Mouse (Mus musculus) limb, embryonic 12.5 days (tissue): ENCODE measurements around the gene Enpp6. TPM values are rescaled to one million over a fixed set of nuclear protein-coding genes. Genes with fewer than 3 reads are reported as not detected.

Experiments used
- ATAC-seq: fragments of 200-750 bp; cut with Nextera tagmentation; 2 replicates; pipeline ENCODE4 v1.8.0; 2017; ENCODE audit warnings: low read depth, moderate TSS enrichment; ENCODE audit not compliant: insufficient number of reproducible peaks, insufficient read depth, low FRiP score, low TSS enrichment
- H3K27ac ChIP-seq: fragments of 300-500 bp; sonication (generic); 2 replicates; pipeline ENCODE4 v1.5.1; 2016; ENCODE audit warnings: mild to moderate bottlenecking, moderate library complexity
- H3K27me3 ChIP-seq: fragments of 300-500 bp; sonication (generic); 2 replicates; pipeline ENCODE4 v1.6.1; 2016; ENCODE audit warnings: mild to moderate bottlenecking, moderate library complexity
- H3K36me3 ChIP-seq: fragments of 300-500 bp; sonication (generic); 2 replicates; pipeline ENCODE4 v1.6.1; 2016; ENCODE audit warnings: mild to moderate bottlenecking, moderate library complexity
- H3K4me1 ChIP-seq: fragments of 300-500 bp; sonication (generic); replicated peaks from 2 replicates; pipeline ENCODE4 v1.6.1; 2016
- H3K4me2 ChIP-seq: fragments of 300-500 bp; sonication (generic); 2 replicates; pipeline ENCODE4 v1.6.1; 2016; ENCODE audit warnings: mild to moderate bottlenecking, moderate library complexity
- H3K4me3 ChIP-seq: fragments of 300-500 bp; sonication (generic); replicated peaks from 2 replicates; pipeline ENCODE4 v1.5.1; 2016; ENCODE audit warnings: mild to moderate bottlenecking
- H3K9ac ChIP-seq: fragments of 300-500 bp; sonication (generic); replicated peaks from 2 replicates; pipeline ENCODE4 v1.6.1; 2016; ENCODE audit warnings: mild to moderate bottlenecking, moderate library complexity
- H3K9me3 ChIP-seq: fragments of 300-500 bp; sonication (generic); 2 replicates; pipeline ENCODE4 v1.6.1; 2016; ENCODE audit warnings: mild to moderate bottlenecking, moderate library complexity
- WGBS: fragments of 180-500 bp; shearing (Covaris S2); methylation state at CpG from one replicate; pipeline ENCODE4 v1.1.7; 2016; 5-methylcytosine and 5-hydroxymethylcytosine counted together
- polyA plus RNA-seq: library from polyadenylated mRNA; unstranded; fragments of >200 nt; fragmentation: Nextera tagmentation; extraction: Ambion mirVana; gene quantifications from 2 replicates; pipeline ENCODE4 v1.2.1, GENCODE M21; 2016

The Enpp6 gene
- polyA plus RNA-seq: 0.87 and 1.0 TPM in 2 replicates

DNA sequence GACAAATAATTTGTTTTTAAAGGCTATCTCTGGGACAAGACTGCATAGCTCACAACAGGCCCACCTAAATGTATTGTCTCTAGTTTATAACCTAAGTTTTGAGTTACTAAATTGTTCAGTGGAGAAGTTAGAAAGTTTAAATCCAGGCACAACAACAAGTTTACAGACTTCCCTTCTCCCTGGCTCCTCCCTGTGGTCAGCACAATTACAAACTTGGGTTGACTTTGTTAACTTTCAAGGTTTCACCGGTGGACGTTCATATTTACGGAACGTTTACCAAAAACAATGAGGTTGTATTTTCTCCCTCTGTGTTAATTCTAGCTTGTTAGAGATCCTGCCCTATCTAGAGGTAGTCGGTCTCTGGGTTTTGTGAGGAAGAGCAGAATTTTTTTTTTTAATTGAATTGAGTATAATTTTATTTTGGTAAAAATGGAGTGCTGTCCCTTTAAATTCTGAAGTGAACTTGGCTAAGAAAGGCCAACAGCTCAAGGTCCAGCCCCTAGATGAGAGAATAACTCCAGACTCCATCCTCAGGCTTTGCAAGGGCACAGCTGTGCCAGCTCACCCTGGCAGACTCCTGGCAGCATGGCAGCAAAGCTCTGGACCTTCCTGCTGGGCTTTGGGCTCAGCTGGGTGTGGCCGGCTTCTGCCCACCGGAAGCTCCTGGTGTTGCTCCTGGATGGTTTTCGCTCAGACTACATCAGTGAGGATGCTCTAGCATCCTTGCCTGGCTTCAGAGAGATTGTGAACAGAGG lies at the start of gene Enpp6:
Gene Enpp6, plus strand, starts transcription at position 502 of the 755 bp plus-strand sequence.
- WGBS: 88% methylated on average over 8 of the region's 8 CpGs
- Histone ChIP-seq H3K9me3 (no peaks in the 10 kb centered on the region), H3K36me3 (no peaks in the 10 kb centered on the region), H3K4me1 (peaks cover 16% of the 10 kb centered on the region), H3K27ac (no peak within 1 kb of the TSS), H3K9ac (no peak within 1 kb of the TSS), H3K27me3 (no peaks in the 10 kb centered on the region), H3K4me2 (no peak within 1 kb of the TSS), H3K4me3 (no peak within 1 kb of the TSS)
- no peak for ATAC-seq

DNA sequence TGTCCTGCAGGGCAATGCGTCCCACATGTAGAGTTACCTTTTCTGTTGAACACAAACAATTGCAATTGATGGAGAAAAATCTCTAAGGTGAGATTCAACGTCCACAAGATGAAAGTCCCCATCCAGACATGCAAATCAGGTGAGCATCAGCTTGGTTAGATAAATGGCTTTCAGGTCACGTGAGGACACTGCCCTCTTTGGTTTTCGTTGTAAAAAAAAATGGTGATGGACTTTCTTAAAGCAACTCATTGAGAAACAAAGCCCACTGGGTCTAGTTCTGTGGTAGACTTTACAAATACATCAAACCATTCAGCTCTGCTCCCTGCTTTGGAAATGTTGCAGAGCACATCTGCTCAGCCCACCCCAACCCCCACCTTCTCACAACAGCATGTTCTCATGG lies 48.5 kb upstream of the Enpp6 start:
- Histone ChIP-seq H3K36me3 (no peaks in the 10 kb centered on the region), H3K27me3 (no peaks in the 10 kb centered on the region), H3K9me3 (no peaks in the 10 kb centered on the region)

DNA sequence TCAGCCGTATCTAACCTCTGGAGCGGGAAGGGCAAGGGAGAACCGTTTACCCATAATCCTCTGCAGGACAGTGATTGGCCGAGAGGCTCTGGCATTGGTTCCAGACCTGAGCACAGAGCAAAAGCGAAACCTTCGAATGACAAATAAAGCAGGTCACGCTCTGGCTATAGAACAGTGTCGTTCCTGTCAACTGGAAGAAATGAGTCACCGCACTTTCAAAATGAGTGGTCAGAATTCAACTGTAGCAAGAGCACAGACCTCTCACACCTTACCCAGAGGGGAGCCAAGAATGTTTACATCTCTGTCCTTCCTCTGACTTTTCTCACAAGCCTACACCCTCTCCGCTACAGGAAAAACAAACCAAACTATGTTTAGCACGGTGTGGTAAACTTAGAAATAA lies 45.4 kb upstream of the Enpp6 start:
- peaks cover 4% of the 10 kb centered on the region; the same call in 1 of the 2 replicates for H3K4me1 ChIP-seq
- no peak overlapping the region for H3K9ac ChIP-seq
- H3K9me3 ChIP-seq: no peaks in the 10 kb centered on the region
- no peak overlapping the region for H3K4me2 ChIP-seq
- ATAC-seq: no peak
- H3K36me3 ChIP-seq: no peaks in the 10 kb centered on the region
- no peak overlapping the region for H3K27ac ChIP-seq
- 87% methylated on average over 11 of the region's 11 CpGs for WGBS
- H3K27me3 ChIP-seq: no peaks in the 10 kb centered on the region
- H3K4me3 ChIP-seq: no peak overlapping the region

More for the DNA sequence above, 48.5 kb upstream of the Enpp6 start:
- Histone ChIP-seq H3K4me3 (no peak overlapping the region), H3K4me1 (peaks cover 18% of the 10 kb centered on the region), H3K27ac (no peak overlapping the region), H3K4me2 (no peak overlapping the region), H3K9ac (no peak overlapping the region)
- ATAC-seq: no peak
- 82% methylated on average over 4 of the region's 4 CpGs for WGBS

DNA sequence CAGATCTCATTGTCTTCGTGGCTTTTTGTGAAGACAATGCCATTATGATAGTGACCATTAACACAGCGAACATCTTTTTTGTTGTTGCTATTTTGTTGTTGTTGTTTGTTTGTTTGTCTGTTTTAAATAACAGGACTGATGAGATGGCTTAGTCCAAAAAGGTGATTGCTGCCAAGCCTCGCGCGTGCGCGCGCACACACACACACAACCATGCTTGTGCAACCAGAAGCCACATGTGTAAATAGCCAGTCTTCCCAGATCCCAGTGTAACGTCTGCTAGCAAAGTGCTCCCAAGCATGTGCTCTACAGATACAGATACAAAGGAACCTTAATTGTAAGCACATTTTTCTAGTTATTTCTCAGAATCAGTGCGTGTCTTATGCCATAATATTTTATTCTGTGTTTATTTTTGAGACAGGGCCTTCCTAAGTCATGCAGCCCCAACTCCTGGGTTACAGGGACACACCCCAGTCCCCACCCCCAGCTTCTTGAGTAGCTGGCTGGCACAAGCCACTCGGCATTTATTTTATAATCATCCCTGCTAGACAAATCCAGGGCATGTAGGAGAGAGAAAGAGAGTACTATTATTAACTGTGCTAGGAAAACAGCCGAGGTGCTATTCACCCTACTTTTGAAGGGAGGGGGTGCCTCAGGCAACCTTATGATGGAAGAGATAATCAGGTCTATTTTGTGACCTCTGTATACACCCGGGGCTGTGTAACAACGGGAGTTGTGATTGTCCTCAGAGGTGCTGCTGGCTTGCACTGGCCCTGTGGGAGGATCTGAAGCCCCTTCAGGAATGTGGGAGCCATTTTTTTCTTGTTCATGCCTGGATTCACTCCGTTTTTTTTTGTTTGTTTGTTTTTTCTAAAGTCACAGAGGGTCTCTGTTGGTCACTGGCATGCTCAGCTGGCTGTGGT lies 44.7 kb upstream of the Enpp6 start:
- H3K36me3 ChIP-seq: no peaks in the 10 kb centered on the region
- H3K4me2 ChIP-seq: no peak overlapping the region
- no peaks in the 10 kb centered on the region for H3K9me3 ChIP-seq
- no peak overlapping the region for H3K9ac ChIP-seq
- WGBS: 73% methylated on average over 15 of the region's 15 CpGs
- H3K4me1 ChIP-seq: peaks cover 4% of the 10 kb centered on the region; the same call in 1 of the 2 replicates
- no peak overlapping the region for H3K27ac ChIP-seq
- H3K27me3 ChIP-seq: no peaks in the 10 kb centered on the region
- H3K4me3 ChIP-seq: no peak overlapping the region
- no peak for ATAC-seq

DNA sequence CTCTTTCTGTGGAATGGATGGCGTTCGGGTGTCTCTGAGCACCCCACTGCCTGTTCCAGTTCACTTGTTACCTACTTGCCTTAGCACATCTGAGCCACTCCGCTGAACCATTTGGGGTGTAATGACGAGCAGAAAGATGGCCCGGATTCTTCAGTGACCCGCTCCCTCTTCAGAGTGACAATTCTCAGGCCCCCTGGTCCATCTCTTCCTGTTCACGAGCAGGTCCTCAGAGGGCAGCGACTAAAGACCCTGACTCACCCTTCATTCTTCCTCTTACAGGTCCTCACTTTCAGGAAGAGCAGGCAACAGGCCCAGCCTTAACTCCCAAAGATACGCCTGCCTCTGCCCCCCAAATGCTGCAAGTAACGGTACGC lies 44.0 kb upstream of the Enpp6 start:
- Histone ChIP-seq H3K27ac (no peak overlapping the region), H3K36me3 (no peaks in the 10 kb centered on the region), H3K4me1 (peaks cover 4% of the 10 kb centered on the region; the same call in 1 of the 2 replicates), H3K4me3 (no peak overlapping the region), H3K9me3 (no peaks in the 10 kb centered on the region), H3K9ac (no peak overlapping the region), H3K4me2 (no peak overlapping the region), H3K27me3 (no peaks in the 10 kb centered on the region)
- WGBS: 88% methylated on average over 11 of the region's 11 CpGs
- no peak for ATAC-seq

DNA sequence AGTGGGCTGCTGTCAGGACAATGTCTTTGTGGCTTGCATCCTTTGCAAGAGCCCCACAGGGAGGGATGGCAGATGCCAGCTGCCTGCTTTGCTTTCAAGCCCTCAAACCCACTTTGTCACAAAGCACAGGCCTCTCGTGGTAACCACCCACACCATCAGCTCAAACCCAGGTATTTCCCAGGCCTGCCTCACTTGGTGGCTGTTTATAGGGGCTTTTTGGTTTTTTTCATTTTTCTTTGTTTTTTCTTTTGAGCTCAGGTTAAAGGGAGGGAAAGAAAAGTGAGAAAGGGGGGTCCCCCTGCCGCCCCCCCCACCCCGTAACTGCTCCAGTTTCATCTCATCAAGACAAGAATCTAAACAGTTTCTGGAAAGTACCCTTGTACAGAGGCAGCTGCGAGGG lies 43.4 kb upstream of the Enpp6 start:
- ATAC-seq: no peak
- Histone ChIP-seq H3K27ac (no peak overlapping the region), H3K4me2 (no peak overlapping the region), H3K27me3 (no peaks in the 10 kb centered on the region), H3K4me3 (no peak overlapping the region), H3K9me3 (no peaks in the 10 kb centered on the region), H3K36me3 (no peaks in the 10 kb centered on the region), H3K4me1 (peaks cover 4% of the 10 kb centered on the region; the same call in 1 of the 2 replicates), H3K9ac (no peak overlapping the region)
- 79% methylated on average over 4 of the region's 4 CpGs for WGBS

DNA sequence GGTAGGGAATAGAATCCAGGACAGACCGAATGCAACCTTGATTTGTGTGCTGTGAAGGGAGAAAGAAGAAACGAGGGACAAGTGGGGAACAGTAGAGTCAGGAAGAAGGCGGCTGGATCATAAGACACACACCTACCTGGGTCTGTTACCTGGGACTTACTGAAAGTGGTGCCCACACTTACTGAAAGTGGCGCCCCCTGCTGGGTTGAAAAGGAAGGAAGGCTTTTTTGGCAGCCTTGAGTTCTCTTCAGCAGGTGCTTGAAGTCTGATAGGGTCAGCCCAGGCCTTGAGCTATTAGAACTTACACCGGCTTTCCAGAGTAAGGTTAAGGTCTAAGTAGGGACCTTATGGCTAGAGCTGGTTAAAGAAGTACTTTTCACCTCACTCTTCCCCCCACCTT lies 40.5 kb upstream of the Enpp6 start:
- Histone ChIP-seq H3K9ac (no peak overlapping the region), H3K27ac (no peak overlapping the region), H3K36me3 (no peaks in the 10 kb centered on the region), H3K4me1 (peaks cover 7% of the 10 kb centered on the region; the same call in 1 of the 2 replicates), H3K4me2 (no peak overlapping the region), H3K4me3 (no peak overlapping the region), H3K27me3 (no peaks in the 10 kb centered on the region), H3K9me3 (no peaks in the 10 kb centered on the region)
- 72% methylated on average over 5 of the region's 5 CpGs for WGBS
- ATAC-seq: no peak; the same call in 1 of the 2 replicates

DNA sequence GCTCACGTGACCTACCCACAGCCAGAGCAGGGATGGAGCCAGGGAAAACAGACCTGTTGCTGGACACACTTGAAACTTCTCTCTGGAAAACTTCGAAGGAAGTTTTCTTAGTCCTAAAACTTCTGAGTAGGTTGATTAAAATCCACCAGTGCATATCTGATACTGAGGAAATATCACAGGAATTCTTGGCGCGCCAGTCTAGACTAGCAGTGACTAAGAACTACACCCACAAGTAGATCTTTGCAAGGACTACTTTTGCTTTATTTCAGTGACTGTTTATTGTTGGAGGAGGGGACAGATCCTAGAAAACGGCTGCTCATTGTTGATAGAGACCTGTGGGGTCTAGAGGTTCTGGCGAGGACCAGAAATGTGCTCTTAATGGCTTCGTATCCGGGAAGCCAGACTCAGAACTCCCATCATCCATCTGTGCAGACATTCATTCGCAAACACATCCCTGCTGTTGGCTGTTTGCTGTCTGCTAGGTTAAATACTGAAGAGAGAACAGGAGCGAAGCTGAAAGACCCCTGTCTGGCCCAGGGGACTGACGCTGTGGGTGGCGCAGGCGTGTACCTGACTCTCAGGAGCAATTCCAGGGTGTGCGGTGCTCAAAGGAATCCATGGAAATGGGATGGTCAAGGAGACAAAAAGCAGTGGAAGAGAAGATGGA lies 38.5 kb upstream of the Enpp6 start:
- Histone ChIP-seq H3K27ac (no peak overlapping the region), H3K4me2 (no peak overlapping the region), H3K9me3 (no peaks in the 10 kb centered on the region), H3K4me3 (no peak overlapping the region), H3K9ac (no peak overlapping the region), H3K36me3 (no peaks in the 10 kb centered on the region), H3K4me1 (0 out of 2 replicates have a peak, but pooled peaks cover 4% of the 10 kb centered on the region), H3K27me3 (no peaks in the 10 kb centered on the region)
- 82% methylated on average over 14 of the region's 14 CpGs for WGBS
- ATAC-seq: no peak

DNA sequence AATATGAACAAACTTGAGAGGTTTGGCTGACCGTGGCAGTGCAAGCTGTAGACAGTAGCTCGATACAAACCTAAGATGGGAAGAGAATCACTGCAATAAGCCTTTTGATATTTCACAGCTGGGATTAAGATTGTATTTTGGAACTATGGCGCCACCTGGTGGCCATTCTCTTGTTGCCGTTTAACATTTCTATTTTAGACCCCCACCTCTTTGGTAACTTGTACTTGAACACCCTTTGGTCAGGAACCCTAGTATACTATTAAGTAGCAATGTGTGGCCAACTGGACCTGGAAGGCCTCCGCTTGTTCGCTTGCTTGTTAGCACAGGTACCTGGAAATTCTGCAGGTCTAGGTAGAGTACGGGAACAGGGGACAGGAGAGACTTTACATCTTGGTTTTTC lies 33.2 kb upstream of the Enpp6 start:
- 23% methylated on average over 7 of the region's 7 CpGs for WGBS
- peaks cover 3% of the 10 kb centered on the region; the same call in 1 of the 2 replicates for H3K27me3 ChIP-seq
- H3K9me3 ChIP-seq: no peaks in the 10 kb centered on the region
- no peak overlapping the region for H3K4me3 ChIP-seq
- H3K4me1 ChIP-seq: 0 out of 2 replicates have a peak, but pooled peaks cover 4% of the 10 kb centered on the region
- no peak for ATAC-seq
- H3K36me3 ChIP-seq: no peaks in the 10 kb centered on the region
- no peak overlapping the region for H3K27ac ChIP-seq
- H3K9ac ChIP-seq: no peak overlapping the region
- H3K4me2 ChIP-seq: no peak overlapping the region

DNA sequence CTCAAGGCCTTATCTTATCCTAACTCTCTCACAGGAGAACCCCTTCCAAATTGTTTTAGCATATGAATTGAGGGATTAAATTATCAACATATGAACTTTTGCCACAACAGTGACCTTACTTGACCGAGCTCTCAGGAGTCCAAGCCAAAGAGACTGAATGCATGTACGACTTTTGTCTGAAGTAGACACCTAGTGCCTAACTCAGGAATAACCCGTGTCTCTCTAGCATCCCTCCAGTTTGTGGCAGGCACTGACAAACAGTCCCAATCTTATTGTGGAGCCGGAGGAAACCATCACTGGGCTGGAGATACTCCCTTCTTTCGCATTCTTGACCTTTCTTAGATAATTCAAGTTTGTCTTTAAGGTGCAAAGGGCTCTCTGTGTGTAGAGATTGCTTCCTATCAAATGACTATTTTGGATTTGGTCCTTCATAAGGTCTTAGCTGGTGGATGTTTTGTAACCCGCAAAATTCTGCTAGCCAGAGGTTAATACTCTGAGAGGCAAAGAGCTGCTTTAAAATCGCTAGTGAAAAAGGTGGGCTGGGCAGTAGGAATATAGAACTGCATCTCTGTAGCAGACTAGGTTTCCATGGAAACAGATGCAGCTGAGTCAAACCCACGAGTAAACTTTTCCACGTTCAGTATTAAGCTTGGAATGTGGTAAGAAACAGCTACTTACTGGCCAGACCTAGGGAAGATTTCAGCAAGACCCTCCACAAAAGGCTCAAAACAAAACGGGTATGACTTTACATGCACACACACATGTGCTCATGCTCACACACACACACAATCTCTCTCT lies 23.9 kb upstream of the Enpp6 start:
- H3K4me1 ChIP-seq: peaks cover 30% of the 10 kb centered on the region
- no peak overlapping the region for H3K9ac ChIP-seq
- H3K36me3 ChIP-seq: no peaks in the 10 kb centered on the region
- H3K27me3 ChIP-seq: no peaks in the 10 kb centered on the region
- H3K4me3 ChIP-seq: no peak overlapping the region
- peak overlapping the region; percentile 84 for H3K27ac ChIP-seq
- no peak for ATAC-seq
- WGBS: 54% methylated on average over 10 of the region's 10 CpGs
- H3K9me3 ChIP-seq: no peaks in the 10 kb centered on the region
- no peak overlapping the region for H3K4me2 ChIP-seq
